Mouse (Mus musculus) heart, embryonic 14.5 days (tissue): ENCODE measurements around the gene Gm37419. TPM values are rescaled to one million over a fixed set of nuclear protein-coding genes. Genes with fewer than 3 reads are reported as not detected.

Experiments
- ATAC-seq: fragments of 200-750 bp; cut with Nextera tagmentation; 2 replicates; pipeline ENCODE4 v1.8.0; 2017; ENCODE audit warnings: low read depth, moderate TSS enrichment; ENCODE audit not compliant: insufficient number of reproducible peaks, insufficient read depth, low FRiP score
- H3K27ac ChIP-seq, 2 experiments: fragments of 200-500 bp in 1 of 2; fragments of 300-500 bp in 1 of 2; sonication (generic) in 1 of 2; replicated peaks in 1 of 2; 2 replicates each; pipeline ENCODE4 v1.5.1; 2012 to 2014; ENCODE audit warnings: low read depth in 2 of 2, low read length in 2 of 2, control low read depth in 1 of 2, mild to moderate bottlenecking in 1 of 2, mixed read lengths in 1 of 2; ENCODE audit not compliant: control insufficient read depth in 1 of 2, insufficient read depth in 1 of 2
- H3K27me3 ChIP-seq: fragments of 300-500 bp; sonication (generic); 2 replicates; pipeline ENCODE4 v1.6.1; 2014; ENCODE audit warnings: mild to moderate bottlenecking, low read length, control low read depth; ENCODE audit not compliant: control insufficient read depth, insufficient read depth
- H3K36me3 ChIP-seq: fragments of 300-500 bp; sonication (generic); 2 replicates; pipeline ENCODE4 v1.6.1; 2014; ENCODE audit warnings: mild to moderate bottlenecking, control low read depth, low read length, mixed read lengths; ENCODE audit not compliant: control insufficient read depth, insufficient read depth
- H3K4me1 ChIP-seq, 2 experiments: fragments of 200-500 bp in 1 of 2; fragments of 300-500 bp in 1 of 2; sonication (generic) in 1 of 2; 2 replicates each; pipeline ENCODE4 v1.6.1; 2012 to 2014; ENCODE audit warnings: low read length in 2 of 2, control low read depth in 1 of 2, mixed read lengths in 1 of 2; ENCODE audit not compliant: control insufficient read depth in 2 of 2, insufficient read depth in 2 of 2
- H3K4me2 ChIP-seq: fragments of 300-500 bp; sonication (generic); 2 replicates; pipeline ENCODE4 v1.6.1; 2014; ENCODE audit warnings: mild to moderate bottlenecking, low read length
- H3K4me3 ChIP-seq, 2 experiments: fragments of 200-500 bp in 1 of 2; fragments of 300-500 bp in 1 of 2; sonication (generic) in 1 of 2; 2 replicates each; pipeline ENCODE4 v1.5.1; 2012 to 2014; ENCODE audit warnings: low read length in 2 of 2, mild to moderate bottlenecking in 2 of 2, control low read depth in 1 of 2, low read depth in 1 of 2, moderate library complexity in 1 of 2; ENCODE audit not compliant: control insufficient read depth in 1 of 2, insufficient read depth in 1 of 2
- H3K9ac ChIP-seq: fragments of 300-500 bp; sonication (generic); 2 replicates; pipeline ENCODE4 v1.6.1; 2014; ENCODE audit warnings: mild to moderate bottlenecking, low read length
- H3K9me3 ChIP-seq: fragments of 300-500 bp; sonication (generic); 2 replicates; pipeline ENCODE4 v1.6.1; 2016; ENCODE audit warnings: low read length, control low read depth; ENCODE audit not compliant: control insufficient read depth
- WGBS: fragments of 180-500 bp; shearing (Covaris S2); extraction: QIAGEN DNeasy Blood & Tissue Kit; methylation state at CpG from one replicate; pipeline ENCODE4 v1.1.7; 2014; 5-methylcytosine and 5-hydroxymethylcytosine counted together
- polyA plus RNA-seq: library from polyadenylated mRNA; unstranded; fragments of >200 nt; fragmentation: Nextera tagmentation; extraction: Ambion mirVana; gene quantifications from 2 replicates; pipeline ENCODE4 v1.2.1, GENCODE M21; 2014

Gene Gm37419
- polyA plus RNA-seq, 1 experiment from 2014 or later = not detected

DNA sequence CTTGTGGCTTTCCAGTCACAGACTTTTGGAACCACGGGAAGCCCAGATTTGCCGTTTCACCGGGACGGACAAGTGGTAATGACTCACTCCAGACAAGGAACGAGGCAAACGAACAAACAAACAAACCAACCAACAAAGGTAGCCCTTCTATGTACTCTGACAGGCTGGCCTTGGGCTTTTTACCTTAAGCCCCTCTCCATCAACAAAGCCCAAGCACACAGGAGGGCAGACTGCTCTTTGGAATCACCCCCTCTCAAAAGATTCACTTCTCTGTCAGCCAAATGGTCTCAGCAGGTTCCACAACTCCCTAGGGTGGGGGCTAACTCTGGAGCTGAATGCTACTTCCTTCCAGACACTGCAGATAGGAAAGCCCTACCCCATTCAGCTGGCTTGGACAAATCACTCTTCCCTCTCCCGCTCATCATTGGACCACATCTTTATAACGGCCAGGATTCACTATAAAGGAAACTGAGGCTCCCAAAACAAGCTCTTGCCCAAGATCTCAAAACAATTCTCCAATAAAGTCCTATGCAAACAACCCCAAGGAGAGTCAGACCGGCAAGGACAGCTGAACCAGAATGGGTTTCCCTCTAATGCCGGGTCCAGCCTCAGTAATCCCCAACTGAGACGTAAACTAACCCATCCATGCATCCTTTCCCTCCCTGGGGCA is 7.9 kb upstream of the Gm37419 start:
- Histone ChIP-seq H3K27me3 (0 out of 2 replicates have a peak, but pooled peaks cover 7% of the 10 kb centered on the region), H3K9ac (peak overlapping the region; percentile 74), H3K4me1 (peaks cover 11 to 23% of the 10 kb centered on the region in 2 experiments; a peak in 3 of 4 replicates), H3K36me3 (no peaks in the 10 kb centered on the region), H3K9me3 (no peaks in the 10 kb centered on the region), H3K4me3 (peak overlapping the region; percentile 48 to 54), H3K4me2 (peak overlapping the region; percentile 99), H3K27ac (no peak overlapping the region)
- no peak for ATAC-seq
- 19% methylated on average over 11 of the region's 11 CpGs for WGBS

DNA sequence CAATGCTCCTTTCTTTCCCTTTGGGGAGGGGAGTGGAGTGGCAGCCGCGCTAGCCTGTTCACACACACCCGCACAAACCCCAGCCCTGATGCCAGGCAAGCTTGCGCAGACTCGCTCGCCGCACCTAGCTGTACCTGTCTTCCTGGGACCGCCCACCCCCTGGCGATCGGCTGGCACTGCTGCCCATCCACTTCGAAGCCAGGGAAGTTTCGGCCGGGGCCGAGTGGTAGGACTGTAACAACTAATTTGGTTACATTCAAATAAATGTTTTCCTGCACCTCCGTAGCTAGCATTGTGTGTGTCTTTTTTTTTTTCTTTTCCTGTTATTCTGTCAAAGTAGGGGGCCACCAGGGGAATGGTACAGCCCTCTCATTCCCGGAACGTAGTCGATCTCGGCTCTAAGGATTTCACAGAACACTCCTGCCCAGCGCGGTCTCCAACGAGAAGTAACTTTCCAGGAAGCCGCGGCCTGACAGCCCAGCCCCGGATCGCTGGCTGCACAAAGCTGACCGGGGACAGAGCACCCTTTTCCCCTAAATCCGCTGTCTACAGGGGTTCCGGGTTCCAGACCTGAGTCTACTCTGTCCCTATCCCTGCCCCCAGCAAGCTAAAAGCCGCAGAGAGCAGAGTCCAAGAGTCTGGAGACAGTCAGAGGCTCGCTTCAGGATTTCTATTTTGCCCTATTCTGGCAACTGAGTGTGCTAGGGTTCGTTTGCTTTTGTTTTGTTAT is 7.1 kb upstream of the Gm37419 start:
- Histone ChIP-seq H3K4me3 (peak overlapping the region; percentile 48 to 54), H3K27me3 (0 out of 2 replicates have a peak, but pooled peaks cover 7% of the 10 kb centered on the region), H3K4me1 (peaks cover 13 to 31% of the 10 kb centered on the region in 2 experiments), H3K36me3 (no peaks in the 10 kb centered on the region), H3K27ac (no peak overlapping the region), H3K9me3 (no peaks in the 10 kb centered on the region), H3K9ac (peak overlapping the region; percentile 74), H3K4me2 (peak overlapping the region; percentile 99)
- ATAC-seq = no peak
- under 1% methylated on average over 32 of the region's 32 CpGs for WGBS

DNA sequence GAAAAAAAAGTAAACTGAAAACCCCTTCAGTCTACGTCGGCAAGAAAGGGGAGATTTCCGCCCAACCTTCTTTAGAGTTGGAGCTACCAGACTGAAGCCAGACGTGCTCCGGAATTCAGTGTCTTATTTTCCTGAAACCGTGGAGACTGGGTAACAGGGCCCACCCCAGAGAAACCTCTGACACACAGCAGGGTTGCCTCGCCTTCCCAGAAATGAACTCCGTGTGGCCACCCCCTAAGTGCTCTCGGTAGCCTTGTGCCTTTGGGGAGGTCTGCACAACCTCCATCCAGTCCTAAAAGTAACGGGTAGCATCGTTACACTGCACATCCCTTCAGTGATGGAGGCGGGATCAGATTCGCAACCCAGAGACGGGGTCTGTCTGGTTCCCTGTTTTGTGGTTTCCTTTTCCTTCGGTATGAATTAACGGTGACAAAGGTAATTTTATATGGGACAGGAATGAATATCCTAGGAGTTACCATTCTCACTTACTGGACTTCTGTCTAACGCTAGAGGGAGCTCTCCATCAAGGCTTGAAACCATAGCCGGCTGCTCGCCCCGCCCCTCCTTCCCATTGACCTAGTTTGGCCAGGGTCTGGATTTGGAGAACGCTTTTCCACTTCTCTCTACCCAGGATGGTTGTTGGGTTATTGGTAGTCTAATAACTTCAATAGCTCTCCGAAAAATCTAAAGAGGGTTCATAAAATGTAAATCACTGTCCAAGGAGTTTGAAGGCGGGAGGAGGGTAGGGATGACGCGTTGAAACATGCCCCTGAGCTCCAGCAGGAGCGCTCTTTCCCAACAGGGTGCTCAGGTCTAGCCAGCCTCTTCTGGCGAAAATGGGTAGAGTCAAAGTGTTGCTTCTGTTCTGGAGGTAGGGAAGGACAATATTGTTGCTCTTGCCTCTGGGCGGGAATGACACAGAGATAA is 6.1 kb upstream of the Gm37419 start:
- Histone ChIP-seq H3K27ac (peak overlapping the region; percentile 51 to 57; a peak in 3 of 4 replicates), H3K9ac (peak overlapping the region; percentile 74), H3K36me3 (no peaks in the 10 kb centered on the region), H3K4me2 (peak overlapping the region; percentile 99), H3K4me1 (peaks cover 13 to 37% of the 10 kb centered on the region in 2 experiments), H3K4me3 (peak overlapping the region; percentile 48 to 54), H3K9me3 (no peaks in the 10 kb centered on the region), H3K27me3 (0 out of 2 replicates have a peak, but pooled peaks cover 7% of the 10 kb centered on the region)
- peak; percentile 62 for ATAC-seq
- WGBS = 1% methylated on average over 28 of the region's 28 CpGs

DNA sequence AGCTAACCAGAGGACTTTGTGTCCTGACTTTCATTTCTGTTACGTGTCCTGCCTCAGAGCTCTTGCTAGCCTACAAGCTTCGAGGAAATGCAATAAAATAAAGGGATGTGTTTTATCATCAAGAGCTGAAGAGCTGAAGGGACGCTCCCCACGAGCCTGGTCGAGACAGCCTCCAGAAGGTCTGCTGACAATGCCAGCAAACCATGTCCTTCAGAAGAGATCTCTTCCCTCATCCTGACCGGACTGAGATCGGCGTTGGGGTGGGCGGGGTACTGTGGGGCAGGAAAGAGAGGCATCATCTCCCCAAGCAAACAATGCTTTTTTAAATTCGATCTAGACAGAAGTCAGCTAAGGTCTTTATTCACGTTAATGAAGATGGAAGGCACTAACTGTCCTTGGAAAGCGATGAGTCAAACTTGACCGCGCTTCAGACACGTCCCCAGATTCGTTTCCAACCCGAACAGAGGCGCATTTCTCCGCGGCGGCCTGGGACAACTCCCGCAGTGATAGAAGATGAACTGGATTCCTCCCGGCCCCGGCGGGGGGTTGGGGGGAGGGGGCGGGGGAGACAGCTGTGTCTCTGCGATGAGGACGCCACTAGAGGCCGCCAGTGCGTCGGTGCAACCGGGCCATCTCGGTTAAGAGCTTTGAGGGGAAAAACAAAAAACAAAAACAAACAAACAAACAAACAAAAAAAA is 5.2 kb upstream of the Gm37419 start:
- no peak for ATAC-seq
- H3K4me1 ChIP-seq = peaks cover 13 to 37% of the 10 kb centered on the region in 2 experiments

DNA sequence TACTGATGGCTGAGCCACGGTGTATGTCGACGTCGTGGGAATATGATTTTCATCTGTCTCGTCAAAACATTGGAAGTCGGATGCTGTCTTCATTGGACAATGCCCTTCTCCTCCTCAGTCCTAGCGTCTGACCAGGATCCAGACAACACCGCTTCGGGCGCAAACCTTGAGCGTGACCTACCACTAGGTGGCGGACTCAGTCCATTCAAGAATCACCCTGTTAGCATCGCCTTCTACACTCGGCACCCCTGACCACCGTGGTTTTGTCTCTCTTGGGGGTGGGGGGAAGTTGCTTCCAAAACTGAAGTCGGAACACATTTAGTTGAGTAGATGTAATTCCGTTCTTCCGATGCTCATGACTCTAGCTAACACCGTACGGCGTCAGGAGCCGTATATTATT is 4.1 kb upstream of the Gm37419 start:
- H3K27ac ChIP-seq = peak overlapping the region in 1 of 2 experiments; percentile 46; a peak in 1 of 4 replicates
- no peaks in the 10 kb centered on the region for H3K36me3 ChIP-seq
- 0 out of 2 replicates have a peak, but pooled peaks cover 7% of the 10 kb centered on the region for H3K27me3 ChIP-seq
- peak overlapping the region; percentile 77 for H3K9ac ChIP-seq
- WGBS = under 1% methylated on average over 22 of the region's 22 CpGs
- H3K4me3 ChIP-seq = peak overlapping the region; percentile 53 to 54
- H3K4me1 ChIP-seq = peaks cover 13 to 37% of the 10 kb centered on the region in 2 experiments
- peak overlapping the region; percentile 99 for H3K4me2 ChIP-seq
- no peak for ATAC-seq
- no peaks in the 10 kb centered on the region for H3K9me3 ChIP-seq

More for the DNA sequence above, 5.2 kb upstream of the Gm37419 start:
- no peaks in the 10 kb centered on the region for H3K9me3 ChIP-seq
- H3K4me2 ChIP-seq = peak overlapping the region; percentile 99
- peak overlapping the region; percentile 51 to 57; a peak in 3 of 4 replicates for H3K27ac ChIP-seq
- H3K36me3 ChIP-seq = no peaks in the 10 kb centered on the region
- 0 out of 2 replicates have a peak, but pooled peaks cover 7% of the 10 kb centered on the region for H3K27me3 ChIP-seq
- H3K9ac ChIP-seq = peak overlapping the region; percentile 67
- under 1% methylated on average over 33 of the region's 33 CpGs for WGBS
- peak overlapping the region; percentile 48 to 53 for H3K4me3 ChIP-seq

DNA sequence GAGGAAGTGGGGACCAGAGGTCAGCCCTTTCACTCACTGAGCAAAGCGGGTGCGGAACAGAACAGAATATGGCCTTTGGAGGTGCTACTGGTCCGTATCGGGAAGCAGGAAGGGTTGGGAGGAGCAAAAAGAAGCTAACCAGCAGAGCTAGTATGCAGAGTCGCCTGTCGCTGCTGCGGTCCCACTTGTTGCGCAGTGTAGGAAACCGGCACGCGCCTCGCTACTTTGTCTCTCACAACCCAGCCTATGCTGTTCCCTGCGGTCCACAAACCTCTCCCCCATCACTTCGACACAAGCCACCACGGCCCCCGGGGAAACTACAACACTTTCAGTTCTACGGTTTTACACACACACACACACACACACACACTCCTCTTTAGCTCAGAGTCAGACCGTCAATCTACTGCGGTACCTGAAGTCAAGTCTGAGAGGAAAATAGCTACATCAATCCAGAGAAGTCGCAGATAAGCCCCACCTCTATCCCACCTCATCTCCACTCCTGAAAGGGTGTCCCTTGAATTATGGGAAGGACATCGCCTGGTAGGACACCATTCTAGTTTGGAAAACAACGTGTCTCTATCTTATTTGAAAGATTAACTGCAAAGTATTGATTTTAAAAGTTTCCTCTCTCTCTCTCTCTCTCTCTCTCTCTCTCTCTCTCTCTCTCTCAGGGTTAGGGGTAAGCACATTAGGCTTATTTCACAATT is 3.4 kb upstream of the Gm37419 start:
- H3K9me3 ChIP-seq = no peaks in the 10 kb centered on the region
- peak overlapping the region; percentile 99 for H3K4me2 ChIP-seq
- H3K9ac ChIP-seq = peak overlapping the region; percentile 77
- ATAC-seq = peak; percentile 25; the same call in 1 of the 2 replicates
- no peaks in the 10 kb centered on the region for H3K36me3 ChIP-seq
- peak overlapping the region; percentile 53 to 54 for H3K4me3 ChIP-seq
- WGBS = under 1% methylated on average over 22 of the region's 22 CpGs
- peaks cover 13 to 38% of the 10 kb centered on the region in 2 experiments for H3K4me1 ChIP-seq
- H3K27me3 ChIP-seq = 0 out of 2 replicates have a peak, but pooled peaks cover 1% of the 10 kb centered on the region
- H3K27ac ChIP-seq = peak overlapping the region; percentile 40 to 46; a peak in 3 of 4 replicates
